Mouse (Mus musculus) kidney, postnatal 0 days (tissue): ENCODE measurements around the gene Hspbap1. TPM values are rescaled to one million over a fixed set of nuclear protein-coding genes. Genes with fewer than 3 reads are reported as not detected.

ENCODE experiments used
- ATAC-seq: fragments of 200-750 bp; cut with Nextera tagmentation; replicated peaks from 2 replicates; pipeline ENCODE4 v1.8.0; 2017; ENCODE audit warnings: low read depth, moderate number of reproducible peaks, moderate TSS enrichment, moderate library complexity; ENCODE audit not compliant: low FRiP score
- DNase-seq: peaks from one replicate; pipeline ENCODE4 v3.0.0-alpha.2; 2016; ENCODE audit warnings: low spot score
- H3K27ac ChIP-seq: fragments of 300-500 bp; sonication (generic); 2 replicates; pipeline ENCODE4 v1.5.1; 2014; ENCODE audit warnings: mild to moderate bottlenecking
- H3K27me3 ChIP-seq: fragments of 300-500 bp; sonication (generic); 2 replicates; pipeline ENCODE4 v1.6.1; 2014; ENCODE audit warnings: low read length, mixed read lengths; ENCODE audit not compliant: insufficient read depth
- H3K36me3 ChIP-seq: fragments of 300-500 bp; sonication (generic); 2 replicates; pipeline ENCODE4 v1.6.1; 2014; ENCODE audit warnings: low read length, mixed read lengths; ENCODE audit not compliant: insufficient read depth
- H3K4me1 ChIP-seq: fragments of 300-500 bp; sonication (generic); replicated peaks from 2 replicates; pipeline ENCODE4 v1.6.1; 2014; ENCODE audit warnings: antibody characterized with exemption, low read length, mixed read lengths; ENCODE audit not compliant: insufficient read depth
- H3K4me2 ChIP-seq: fragments of 300-500 bp; sonication (generic); 2 replicates; pipeline ENCODE4 v1.6.1; 2014; ENCODE audit warnings: mild to moderate bottlenecking, low read length, moderate library complexity, mixed read lengths
- H3K4me3 ChIP-seq: fragments of 300-500 bp; sonication (generic); replicated peaks from 2 replicates; pipeline ENCODE4 v1.5.1; 2014; ENCODE audit warnings: low read depth, low read length
- H3K9ac ChIP-seq: fragments of 300-500 bp; sonication (generic); 2 replicates; pipeline ENCODE4 v1.6.1; 2014; ENCODE audit warnings: low read depth, low read length
- H3K9me3 ChIP-seq: fragments of 300-500 bp; sonication (generic); replicated peaks from 2 replicates; pipeline ENCODE4 v1.6.1; 2016; ENCODE audit warnings: low read length, inconsistent platforms, mixed read lengths
- CTCF ChIP-seq: IDR thresholded peaks from 2 replicates; pipeline ENCODE4 v1.5.1; 2016; ENCODE audit warnings: antibody characterized with exemption, low read depth, mild to moderate bottlenecking, moderate library complexity
- WGBS: fragments of 180-500 bp; shearing (Covaris S2); extraction: QIAGEN DNeasy Blood & Tissue Kit; methylation state at CpG from one replicate; pipeline ENCODE4 v1.1.7; 2014; 5-methylcytosine and 5-hydroxymethylcytosine counted together
- polyA plus RNA-seq: library from polyadenylated mRNA; unstranded; fragments of >200 nt; fragmentation: Nextera tagmentation; extraction: Ambion mirVana; gene quantifications from 2 replicates; pipeline ENCODE4 v1.2.1, GENCODE M21; 2015

Gene Hspbap1
- 10.8 and 12.7 TPM in 2 replicates for polyA plus RNA-seq

- ATAC-seq = peak; percentile 71
- Histone ChIP-seq H3K9me3 (no peaks in the 10 kb centered on the region), H3K4me3 (peak within 1 kb of the TSS; percentile 82), H3K36me3 (no peaks in the 10 kb centered on the region), H3K27ac (peak within 1 kb of the TSS; percentile 60), H3K4me1 (peaks cover 17% of the 10 kb centered on the region; the same call in 1 of the 2 replicates), H3K27me3 (no peaks in the 10 kb centered on the region), H3K9ac (peak within 1 kb of the TSS; percentile 87), H3K4me2 (peak within 1 kb of the TSS; percentile 93)
- no peak for TF ChIP-seq CTCF
- DNase-seq = peak; percentile 87
- under 1% methylated on average over 51 of the region's 51 CpGs for WGBS
These were observed at the start of gene Hspbap1 for GRCm38 (mm10) chr16:35769878-35770657. Gene Hspbap1, plus strand, starts transcription at chr16:35770375.

DNA sequence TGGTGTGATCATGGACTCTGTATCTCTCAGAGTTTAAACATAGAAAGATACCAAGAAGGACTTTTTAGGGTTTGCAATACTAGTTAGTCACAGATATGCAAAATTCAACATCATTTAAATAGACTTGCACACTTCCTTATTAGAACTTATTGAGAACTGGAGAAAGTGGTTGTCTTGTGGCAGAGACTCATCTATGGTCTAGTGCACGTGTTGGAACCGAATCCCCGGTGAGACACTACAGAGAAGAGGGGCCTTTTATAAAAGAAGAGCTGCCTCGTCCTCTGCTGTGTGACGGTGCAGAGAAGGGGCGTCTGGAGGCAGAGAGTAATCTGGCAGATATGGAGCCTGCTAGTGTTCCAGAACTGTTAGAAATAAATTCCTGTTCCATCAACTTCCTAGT lies 45.6 kb upstream of the Hspbap1 start:
- Histone ChIP-seq H3K27me3 (no peaks in the 10 kb centered on the region), H3K27ac (no peak overlapping the region), H3K36me3 (no peaks in the 10 kb centered on the region), H3K4me3 (no peak overlapping the region), H3K4me1 (no peaks in the 10 kb centered on the region), H3K9ac (no peak overlapping the region), H3K9me3 (no peaks in the 10 kb centered on the region), H3K4me2 (no peak overlapping the region)
- DNase-seq = no peak
- 80% methylated on average over 6 of the region's 6 CpGs for WGBS
- no peak for TF ChIP-seq CTCF
- no peak for ATAC-seq

GRCm38 (mm10) chr16:35726601-35727000 lies 43.6 kb upstream of the Hspbap1 start:
- Histone ChIP-seq H3K36me3 (no peaks in the 10 kb centered on the region), H3K27me3 (no peaks in the 10 kb centered on the region), H3K4me1 (no peaks in the 10 kb centered on the region), H3K4me2 (no peak overlapping the region), H3K9ac (no peak overlapping the region), H3K4me3 (no peak overlapping the region), H3K9me3 (no peaks in the 10 kb centered on the region), H3K27ac (no peak overlapping the region)
- no peak for DNase-seq
- WGBS = 77% methylated on average over 2 of the region's 2 CpGs
- no peak for ATAC-seq
- TF ChIP-seq CTCF = no peak

DNA sequence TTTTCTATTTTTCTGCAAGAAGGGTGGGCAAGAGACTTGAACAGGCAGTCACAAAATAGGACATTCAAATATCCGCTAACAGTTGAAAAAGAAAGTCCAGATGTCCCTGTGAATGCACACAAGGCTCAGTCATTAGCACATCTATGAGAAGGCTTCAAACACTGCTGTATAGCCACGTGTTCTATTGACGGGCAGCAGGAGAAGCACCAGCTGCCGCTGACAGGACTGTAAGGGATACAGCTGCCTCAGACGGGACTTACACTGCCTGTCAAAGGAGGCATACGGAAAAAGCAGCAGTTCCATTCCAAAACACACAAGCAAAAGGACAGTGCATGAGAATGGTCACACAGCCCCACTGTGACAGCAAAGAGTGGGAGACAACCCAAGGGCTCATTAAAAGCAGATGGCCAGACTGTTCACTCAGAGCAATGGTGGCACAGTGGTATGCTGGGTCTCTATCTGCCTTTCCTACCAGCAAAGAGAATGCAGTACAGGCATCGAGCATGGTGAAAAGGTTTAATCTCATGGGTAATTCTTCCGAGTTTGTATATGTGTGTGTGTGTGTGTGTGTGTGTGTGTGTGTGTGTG lies 40.9 kb upstream of the Hspbap1 start:
- H3K27ac ChIP-seq = no peak overlapping the region
- no peak overlapping the region for H3K4me2 ChIP-seq
- ATAC-seq = no peak
- H3K9me3 ChIP-seq = no peaks in the 10 kb centered on the region
- DNase-seq = peak; percentile 52
- TF ChIP-seq CTCF = no peak
- no peaks in the 10 kb centered on the region for H3K4me1 ChIP-seq
- H3K27me3 ChIP-seq = no peaks in the 10 kb centered on the region
- 45% methylated on average over 8 of the region's 8 CpGs for WGBS
- no peak overlapping the region for H3K4me3 ChIP-seq
- H3K36me3 ChIP-seq = peaks cover 5% of the 10 kb centered on the region; the same call in 1 of the 2 replicates
- H3K9ac ChIP-seq = no peak overlapping the region

DNA sequence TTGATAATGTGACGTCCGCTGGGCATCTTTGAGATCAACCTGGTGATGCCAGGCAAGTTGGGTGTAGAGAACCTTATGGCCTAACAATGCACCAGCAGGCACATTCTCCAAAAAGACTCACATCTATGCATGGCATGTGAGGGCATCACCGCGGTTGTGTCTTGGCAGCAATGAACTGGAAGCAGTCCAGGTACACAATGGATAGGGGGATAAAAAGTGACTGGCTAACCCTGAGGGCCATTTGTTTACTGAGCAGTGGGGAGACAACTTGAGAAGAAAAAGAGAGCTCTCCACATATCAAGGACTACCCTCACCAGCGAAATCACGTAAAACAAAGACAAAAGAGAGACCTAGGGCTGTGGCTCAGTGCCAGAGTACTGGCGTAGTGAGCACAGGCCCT lies 38.1 kb upstream of the Hspbap1 start:
- 91% methylated on average over 7 of the region's 7 CpGs for WGBS
- no peak for ATAC-seq
- peaks cover 5% of the 10 kb centered on the region; the same call in 1 of the 2 replicates for H3K36me3 ChIP-seq
- no peak for DNase-seq
- H3K27ac ChIP-seq = no peak overlapping the region
- H3K4me2 ChIP-seq = no peak overlapping the region
- H3K4me1 ChIP-seq = no peaks in the 10 kb centered on the region
- TF ChIP-seq CTCF = no peak
- no peaks in the 10 kb centered on the region for H3K27me3 ChIP-seq
- H3K9me3 ChIP-seq = no peaks in the 10 kb centered on the region
- H3K9ac ChIP-seq = no peak overlapping the region
- no peak overlapping the region for H3K4me3 ChIP-seq

DNA sequence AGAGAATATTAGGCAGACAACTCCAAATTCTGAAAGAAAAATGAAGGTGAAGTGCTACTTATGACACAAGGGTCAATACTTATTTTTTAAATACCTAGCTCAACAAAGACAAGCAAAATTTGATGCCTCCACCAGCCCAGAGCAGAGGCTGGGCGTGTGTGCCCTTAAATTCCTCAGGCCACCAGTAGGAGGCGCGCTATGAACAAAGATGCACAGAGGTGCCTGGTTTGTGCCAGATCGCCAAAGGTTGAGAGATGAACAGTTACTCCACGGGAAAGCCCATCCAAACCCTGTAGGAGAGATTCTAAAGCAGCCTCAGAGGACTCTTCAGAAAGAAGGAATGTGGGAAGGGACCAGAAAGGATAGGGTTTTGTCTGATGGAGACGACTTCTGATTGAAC lies 36.1 kb upstream of the Hspbap1 start:
- Histone ChIP-seq H3K4me2 (no peak overlapping the region), H3K4me3 (no peak overlapping the region), H3K4me1 (no peaks in the 10 kb centered on the region), H3K27ac (no peak overlapping the region), H3K9ac (no peak overlapping the region), H3K36me3 (peaks cover 5% of the 10 kb centered on the region; the same call in 1 of the 2 replicates), H3K9me3 (no peaks in the 10 kb centered on the region), H3K27me3 (no peaks in the 10 kb centered on the region)
- peak; percentile 43; the same call in 1 of the 2 replicates for ATAC-seq
- DNase-seq = peak; percentile 68
- peak; percentile 82 for TF ChIP-seq CTCF
- WGBS = 18% methylated on average over 6 of the region's 6 CpGs
